Mouse (Mus musculus): ENCODE data around the gene Timp2.

DNA sequence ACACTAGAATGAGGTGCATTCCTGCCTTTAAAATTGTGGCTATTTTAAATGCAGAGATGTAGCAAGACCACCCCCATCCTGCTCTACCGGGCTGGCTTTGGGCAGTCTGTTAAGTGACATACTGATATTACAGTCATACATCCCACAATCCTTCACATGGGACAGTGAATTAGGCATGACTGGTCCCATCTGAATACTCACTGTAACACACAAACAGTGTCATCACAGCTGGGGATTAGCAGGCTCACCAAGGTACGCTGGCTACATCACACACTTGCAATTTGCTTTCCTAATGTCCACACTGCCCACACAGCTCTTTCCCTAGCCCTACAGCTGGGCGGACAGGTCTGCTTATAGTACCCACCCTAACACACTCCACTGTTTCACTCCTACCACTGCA, 75.3 kb downstream of the Timp2 start:
- no peak for TF ChIP-seq POLR2A (IDR thresholded peaks at IDR 0.05; ENCODE audit: low read depth, low read length)
- no peak for TF ChIP-seq CTCF (conservative IDR thresholded peaks at IDR 0.05; ENCODE audit: insufficient read depth, insufficient read length, low read depth, low read length)
